Mouse (Mus musculus) heart, postnatal 36 days (tissue): ENCODE measurements around the gene Mrpl22. TPM values are rescaled to one million over a fixed set of nuclear protein-coding genes. Genes with fewer than 3 reads are reported as not detected.
A peak's percentile ranks its signal among the peaks of the same experiment; 100 is the strongest.
"Not testable (repeated sequence)": the region's sequence is repeated elsewhere in the genome, so short reads cannot be mapped to it uniquely, and the experiment has no call there.

Experiments used
- DNase-seq, 2 experiments: peaks; one replicate each; pipeline ENCODE4 v3.0.0; 2021 to 2022
- intact Hi-C: fragments of 180-260 bp; cut with DNase I; formaldehyde crosslinking; loops from one replicate; pipeline ENCODE4 v1.15.1; 2025
- total RNA-seq, 2 experiments: library from RNA; stranded (reverse); gene quantifications; 2 replicates each; pipeline ENCODE4 v1.2.3; 2021

The Mrpl22 gene
- total RNA-seq, 2 experiments from 2014 or later, result 50.3 to 53.8 TPM

GRCm38 (mm10) chr11:58179563-58179962 lies 8.1 kb downstream of the Mrpl22 start:
- intact Hi-C loops, result loop anchor here (1.0 kb wide), 1 partner anchor 46 kb away; no protein-coding TSS in a partner anchor
- peak; percentile 80 to 82 for DNase-seq

GRCm38 (mm10) chr11:58179986-58180385 lies 8.5 kb downstream of the Mrpl22 start:
- DNase-seq, result not testable (repeated sequence)
- intact Hi-C loops, result loop anchor here (1.0 kb wide), 1 partner anchor 45 kb away; no protein-coding TSS in a partner anchor

- intact Hi-C loops, result no loop called here
- no peak for DNase-seq
Measured at GRCm38 (mm10) chr11:58180756-58181155, 9.3 kb downstream of the Mrpl22 start.

DNA sequence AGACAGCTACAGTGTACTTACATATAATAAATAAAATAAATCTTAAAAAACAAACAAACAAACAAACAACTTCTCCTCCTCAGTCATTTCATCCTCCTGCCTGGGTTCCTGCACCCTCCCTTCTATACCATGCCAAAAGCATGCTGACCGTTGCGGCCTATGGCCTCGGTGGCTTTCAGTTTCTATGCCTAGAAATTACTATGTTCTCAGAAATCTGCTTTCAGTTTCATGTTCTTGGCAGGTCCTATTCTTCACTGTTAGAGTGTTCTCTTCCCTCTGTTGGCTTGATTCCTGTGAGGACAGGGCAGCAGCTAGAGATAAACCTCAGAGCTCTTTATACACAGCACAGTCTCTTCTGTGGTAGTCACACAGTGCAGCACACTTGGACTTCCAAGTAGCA lies 12.1 kb downstream of the Mrpl22 start:
- intact Hi-C loops, result no loop called here
- no peak for DNase-seq

DNA sequence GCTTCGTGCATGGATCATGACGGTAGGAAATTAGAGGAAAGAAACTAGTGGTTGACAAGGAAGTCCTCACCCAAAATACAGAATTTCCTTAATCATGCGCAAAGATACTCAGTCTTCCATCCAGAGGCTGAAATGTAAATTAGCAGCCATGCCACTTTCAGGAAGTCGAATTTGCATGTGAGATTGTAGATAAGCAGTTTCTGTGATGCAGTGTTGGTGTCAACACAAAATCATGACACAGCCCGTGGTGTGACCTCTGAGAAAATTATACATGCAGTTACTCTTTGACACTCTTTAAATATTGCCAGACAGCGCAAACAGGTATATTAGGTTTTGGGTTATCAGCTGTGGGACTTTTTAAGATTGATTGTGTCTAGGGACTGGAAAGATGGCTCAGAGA lies 18.2 kb downstream of the Mrpl22 start:
- intact Hi-C loops, result no loop called here
- no peak for DNase-seq

DNA sequence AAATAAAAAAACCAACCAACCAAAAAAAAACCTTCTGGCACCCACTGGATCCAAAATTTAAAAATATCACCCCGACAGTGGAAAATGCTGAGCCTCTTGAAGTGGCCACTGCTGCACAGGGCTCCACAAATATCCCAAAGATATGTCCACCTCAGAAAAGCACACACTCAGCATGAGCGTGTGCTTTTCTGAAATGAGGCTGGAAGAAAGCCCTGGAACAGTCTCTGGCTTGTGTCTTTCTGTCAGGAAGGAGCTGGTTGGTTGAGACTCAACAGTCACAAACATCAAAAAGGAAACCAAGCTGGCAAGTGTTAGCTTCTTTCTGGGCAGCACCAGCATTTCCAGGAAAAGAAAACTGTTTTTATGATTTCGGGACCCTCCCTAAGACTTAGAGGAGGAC lies 21.9 kb downstream of the Mrpl22 start:
- intact Hi-C loops, result no loop called here
- DNase-seq, result no peak

DNA sequence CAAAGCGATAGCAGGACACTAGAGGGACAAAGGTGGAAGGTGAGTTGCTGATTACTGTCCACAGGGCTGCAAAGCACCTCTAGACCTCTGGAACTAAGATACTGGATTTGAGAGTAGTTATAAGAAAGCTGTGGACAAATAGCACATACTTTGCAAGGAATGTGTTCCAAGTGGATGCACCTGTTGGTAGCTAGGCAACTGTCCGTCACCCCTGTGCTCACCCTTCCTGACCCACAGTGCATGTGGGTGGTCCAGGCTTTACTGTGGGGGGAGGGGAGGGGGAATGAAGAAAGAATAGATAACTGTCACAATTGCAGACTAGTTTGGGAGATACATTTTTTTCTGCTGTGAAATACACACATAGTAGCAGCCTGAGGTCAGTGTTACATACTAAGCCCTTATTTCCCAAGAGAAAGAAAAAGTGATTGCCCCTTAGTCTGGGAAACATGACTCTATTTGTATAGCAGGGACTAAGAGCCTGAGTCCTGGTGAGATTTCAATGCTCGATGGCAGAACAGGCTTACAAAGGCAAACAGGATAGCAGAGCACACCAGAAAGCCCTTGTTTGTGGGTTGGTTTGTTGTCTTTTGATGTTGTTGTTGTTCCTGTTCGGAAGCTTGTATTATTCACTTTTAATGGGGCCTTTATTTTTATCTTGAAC lies 22.5 kb downstream of the Mrpl22 start:
- intact Hi-C loops, result no loop called here
- no peak for DNase-seq

GRCm38 (mm10) chr11:58198663-58199062 lies 27.2 kb downstream of the Mrpl22 start:
- intact Hi-C loops, result no loop called here
- DNase-seq, result no peak

DNA sequence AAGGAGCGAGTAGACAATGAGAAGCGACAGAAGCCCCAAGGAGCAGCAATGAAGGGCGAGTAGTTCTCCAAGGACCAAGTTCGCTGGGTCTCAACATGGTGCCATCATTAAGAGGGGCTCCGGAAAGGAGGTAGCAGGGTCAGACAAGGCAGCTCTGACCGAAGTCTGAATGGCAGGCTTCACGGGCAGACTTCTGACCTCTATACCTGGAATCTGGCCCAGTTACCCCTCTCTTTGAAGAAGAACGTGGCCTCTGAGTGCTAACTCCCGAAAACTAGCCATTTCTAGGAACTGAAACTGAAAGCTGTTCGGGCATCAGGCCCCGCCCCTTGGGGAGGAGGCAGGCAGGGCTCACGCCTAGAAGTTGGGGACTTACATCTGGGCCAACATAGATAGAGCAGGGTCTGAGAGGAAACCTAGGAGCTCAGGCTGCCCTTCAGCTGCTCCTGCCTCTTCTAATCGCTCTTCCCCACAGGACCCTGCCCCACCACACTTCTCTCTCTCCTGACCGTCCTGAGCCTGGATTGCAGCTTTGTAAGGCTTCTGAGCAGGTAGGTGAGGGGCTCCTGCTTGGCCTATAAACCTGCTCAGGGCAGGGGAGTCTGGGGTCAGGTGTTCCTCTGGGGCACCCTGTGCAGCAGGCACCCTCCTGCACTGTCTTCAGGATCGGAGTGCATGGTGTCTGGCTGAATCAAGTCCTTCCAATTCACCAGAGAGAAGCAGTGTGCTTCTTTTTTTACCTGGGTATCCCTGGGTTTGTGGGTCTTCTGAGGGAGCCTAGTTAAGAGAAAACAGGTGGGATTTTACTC lies 28.0 kb downstream of the Mrpl22 start, which contains the start of the genes Igtp and Irgm2:
Igtp (plus strand) TSS at position 328 of the 809 bp plus-strand sequence.
Irgm2 (plus strand) TSS at position 390 of the 809 bp plus-strand sequence.
- peak; percentile 85 for DNase-seq
- intact Hi-C loops, result loop anchor here (2.0 kb wide), 1 partner anchor 17 kb away; no protein-coding TSS in a partner anchor

- intact Hi-C loops, result loop anchor here (2.0 kb wide), 1 partner anchor 17 kb away; no protein-coding TSS in a partner anchor
- no peak for DNase-seq
Measured at GRCm38 (mm10) chr11:58200226-58200625, 28.8 kb downstream of the Mrpl22 start.

DNA sequence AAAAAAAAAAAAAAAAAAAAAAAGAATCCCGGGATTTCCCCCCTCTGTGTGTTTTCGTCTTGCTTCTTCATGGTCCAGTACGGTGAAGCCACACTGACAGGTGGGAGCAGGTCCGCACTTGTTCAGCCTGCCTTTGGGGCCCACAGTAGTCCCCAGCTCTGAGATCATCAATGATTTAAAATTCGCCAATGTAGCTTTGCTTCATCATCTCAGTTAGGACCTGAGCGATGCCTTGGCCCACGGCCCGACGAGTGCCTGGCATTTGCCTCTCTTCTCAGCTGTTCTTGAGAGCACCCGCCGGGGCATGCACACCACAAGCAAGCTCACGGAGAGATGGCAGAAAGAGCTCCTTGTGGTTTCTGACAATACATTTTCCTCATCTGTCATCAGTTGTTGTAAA lies 29.6 kb downstream of the Mrpl22 start:
- intact Hi-C loops, result loop anchor here (2.0 kb wide), 1 partner anchor 16 kb away; no protein-coding TSS in a partner anchor
- no peak for DNase-seq

DNA sequence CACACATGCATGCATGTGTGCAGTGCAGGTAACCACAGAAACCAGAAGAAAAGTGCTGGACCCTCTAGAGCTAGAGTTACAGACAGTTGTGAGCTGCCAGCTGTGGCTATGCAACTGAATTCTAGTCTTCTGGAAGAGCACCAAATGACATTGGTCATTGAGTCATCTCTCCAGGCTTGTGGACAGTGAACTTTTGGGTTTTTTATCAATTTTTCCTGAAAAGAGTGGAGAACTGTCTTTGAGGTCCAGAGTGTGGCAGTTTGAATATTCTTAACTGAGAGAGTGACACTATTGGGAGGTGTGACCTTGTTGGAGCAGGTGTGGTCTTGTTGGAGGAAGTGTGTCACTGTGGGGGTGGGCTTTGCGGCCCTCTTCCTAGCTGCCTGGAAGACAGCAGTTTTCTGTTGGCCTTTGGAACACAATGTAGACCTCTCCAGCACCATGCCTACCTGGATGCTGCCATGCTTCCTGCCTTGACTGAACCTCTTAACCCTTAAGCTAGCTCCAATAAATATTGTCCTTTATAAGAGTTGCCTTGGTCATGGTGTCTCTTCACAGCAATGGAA lies 38.9 kb downstream of the Mrpl22 start:
- intact Hi-C loops, result no loop called here
- no peak for DNase-seq

DNA sequence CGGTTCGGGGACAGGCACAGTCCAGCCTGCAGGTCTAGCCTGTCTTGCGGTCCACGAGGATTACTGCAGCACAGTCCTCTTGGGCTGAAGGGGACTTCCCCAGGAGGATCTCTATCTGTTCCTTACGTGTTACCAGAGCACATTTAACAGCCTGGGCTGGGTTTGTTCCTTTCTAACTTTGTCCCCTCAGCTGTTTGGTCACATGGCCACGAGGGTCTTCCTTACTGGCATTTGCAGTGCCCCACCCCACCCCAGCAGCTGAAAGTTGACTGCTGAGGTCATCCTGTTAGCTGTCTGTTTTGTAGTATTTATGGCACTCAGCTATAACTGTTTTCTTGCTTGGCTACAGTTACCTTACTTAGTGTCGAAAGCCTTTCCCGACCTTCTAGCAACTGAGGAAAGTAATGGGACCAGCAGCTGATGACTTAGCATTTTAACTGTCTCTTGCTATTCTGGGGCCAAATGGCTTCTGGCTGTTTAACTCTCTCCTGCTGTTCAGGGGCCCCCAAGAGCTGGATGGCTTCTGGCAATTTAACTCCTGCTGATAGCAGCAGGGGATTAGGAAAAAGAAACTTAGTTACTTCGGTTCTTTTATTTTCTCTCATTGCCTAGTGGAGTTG lies 39.7 kb downstream of the Mrpl22 start:
- intact Hi-C loops, result no loop called here
- DNase-seq, result no peak

DNA sequence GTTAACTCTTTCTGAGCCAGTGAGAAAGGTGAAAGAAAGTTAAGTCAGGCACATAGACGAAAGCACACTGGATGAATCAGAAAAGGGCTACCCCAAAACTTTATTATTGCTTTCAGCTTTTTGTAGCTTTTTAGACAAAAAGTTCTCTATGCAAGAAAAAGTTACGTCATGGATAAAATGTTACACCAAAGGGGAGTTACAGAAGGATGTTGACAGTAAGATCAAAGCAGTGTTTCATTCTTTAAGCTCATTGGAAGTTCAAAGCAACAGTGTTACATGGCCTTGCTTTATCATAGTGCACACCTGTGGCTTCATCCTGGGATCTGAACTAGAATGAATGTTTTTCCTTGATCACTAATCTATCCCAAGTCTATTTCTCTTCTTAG lies 40.2 kb downstream of the Mrpl22 start:
- intact Hi-C loops, result no loop called here
- DNase-seq, result no peak

DNA sequence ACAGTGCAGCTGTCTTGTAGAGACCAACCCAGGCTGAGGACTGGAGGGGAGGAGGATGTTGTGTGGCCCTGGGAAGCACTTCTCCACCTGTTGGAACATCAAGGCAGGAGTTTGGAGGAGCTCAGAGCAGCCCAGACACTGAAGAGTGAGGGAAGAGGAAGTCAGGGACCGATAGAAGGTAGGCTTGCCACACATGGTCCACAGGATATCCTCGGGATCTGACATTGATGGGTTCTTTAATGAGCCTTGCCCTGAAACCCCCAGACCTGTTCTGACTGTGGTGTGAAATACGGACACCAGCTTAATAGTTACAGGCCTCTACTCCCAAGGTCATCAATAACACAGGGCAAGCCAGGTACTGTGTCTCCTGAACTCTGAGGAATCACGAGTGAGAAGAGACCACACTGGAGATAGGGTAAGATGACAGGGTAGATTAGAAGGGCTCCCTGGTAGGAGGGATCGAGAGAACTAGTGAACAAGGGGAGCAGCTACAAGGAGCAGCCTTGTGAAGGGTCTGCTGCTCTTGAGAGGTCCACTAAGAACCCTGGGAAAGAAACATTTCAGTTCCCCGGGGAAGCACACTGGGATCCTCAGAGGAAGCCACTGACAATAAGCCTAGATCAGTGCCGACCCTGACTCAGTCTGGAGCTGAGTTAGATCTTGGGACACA lies 42.3 kb downstream of the Mrpl22 start:
- DNase-seq, result no peak
- intact Hi-C loops, result no loop called here

DNA sequence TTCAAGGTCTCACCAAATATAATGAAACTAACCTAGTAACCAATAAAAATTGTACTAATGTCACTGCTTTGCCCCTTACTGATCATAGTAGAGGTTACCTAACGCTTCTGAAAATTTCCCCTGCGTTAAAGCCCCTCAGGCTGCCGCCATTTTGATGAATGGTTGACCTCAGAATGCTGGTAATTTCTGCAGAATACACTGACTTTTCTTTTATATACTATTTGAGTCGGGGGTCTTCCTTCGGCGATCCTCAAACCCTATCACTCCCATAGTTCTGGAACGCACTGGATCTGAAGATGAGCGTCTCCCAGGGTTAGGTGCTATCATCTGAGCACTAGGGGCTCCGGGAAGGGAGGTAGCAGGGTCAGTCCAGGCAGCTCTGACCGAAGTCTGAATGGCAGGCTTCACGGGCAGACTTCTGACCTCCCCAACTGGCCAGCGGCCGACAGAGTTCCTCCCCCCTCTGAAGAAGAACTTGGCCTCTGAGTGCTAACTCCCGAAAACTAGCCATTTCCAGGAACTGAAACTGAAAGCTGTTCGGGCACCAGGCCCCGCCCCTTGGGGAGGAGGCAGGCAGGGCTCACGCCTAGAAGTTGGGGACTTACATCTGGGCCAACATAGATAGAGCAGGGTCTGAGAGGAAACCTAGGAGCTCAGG lies 43.1 kb downstream of the Mrpl22 start:
- intact Hi-C loops, result no loop called here
- DNase-seq, result peak; percentile 88 to 89

DNA sequence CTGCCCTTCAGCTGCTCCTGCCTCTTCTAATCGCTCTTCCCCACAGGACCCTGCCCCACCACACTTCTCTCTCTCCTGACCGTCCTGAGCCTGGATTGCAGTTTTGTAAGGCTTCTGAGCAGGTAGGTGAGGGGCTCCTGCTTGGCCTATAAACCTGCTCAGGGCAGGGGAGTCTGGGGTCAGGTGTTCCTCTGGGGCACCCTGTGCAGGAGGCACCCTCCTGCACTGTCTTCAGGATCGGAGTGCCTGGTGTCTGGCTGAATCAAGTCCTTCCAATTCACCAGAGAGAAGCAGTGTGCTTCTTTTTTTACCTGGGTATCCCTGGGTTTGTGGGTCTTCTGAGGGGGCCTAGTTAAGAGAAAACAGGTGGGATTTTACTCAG lies 43.6 kb downstream of the Mrpl22 start:
- intact Hi-C loops, DNase-seq: not testable (repeated sequence)

- DNase-seq, result no peak
- intact Hi-C loops, result loop anchor here (2.0 kb wide), 1 partner anchor 15 kb away; no protein-coding TSS in a partner anchor
Measured at GRCm38 (mm10) chr11:58215814-58216213, 44.4 kb downstream of the Mrpl22 start.

DNA sequence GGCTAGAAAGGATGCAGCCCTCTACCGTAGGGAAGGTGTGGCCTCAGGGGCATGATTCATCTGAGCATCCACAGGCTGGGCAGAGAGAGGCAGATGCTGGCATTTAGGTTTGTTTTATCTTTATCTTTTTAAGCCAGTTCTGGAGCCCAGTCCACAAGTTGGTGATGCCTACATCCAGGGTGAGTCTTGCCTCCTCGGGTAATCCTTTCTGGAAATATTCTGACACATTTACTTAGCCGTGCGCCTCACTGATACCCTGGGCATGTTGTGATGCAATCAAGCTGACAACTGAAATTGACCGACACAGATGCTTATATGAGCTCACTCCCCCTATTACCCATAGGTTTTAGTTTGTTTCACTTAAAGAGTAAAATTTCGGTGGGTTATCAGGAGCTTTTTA lies 45.4 kb downstream of the Mrpl22 start:
- intact Hi-C loops, result loop anchor here (2.0 kb wide), 1 partner anchor 16 kb away; no protein-coding TSS in a partner anchor
- DNase-seq, result no peak

GRCm38 (mm10) chr11:58223751-58224150 lies 52.3 kb downstream of the Mrpl22 start:
- intact Hi-C loops, result no loop called here

More at GRCm38 (mm10) chr11:58223751-58224150, 52.3 kb downstream of the Mrpl22 start:
- DNase-seq, result peak; percentile 43 to 45
